Mouse (Mus musculus): ENCODE data around the gene Gbp5. TPM values are rescaled to one million over a fixed set of nuclear protein-coding genes. Genes with fewer than 3 reads are reported as not detected.

Gbp5 gene
- total and polyA plus RNA-seq, 3 experiments: 0.03 TPM; not detected in 2

- Histone ChIP-seq H3K4me3 (ENCODE audit: control insufficient read depth in 1 of 2, insufficient read depth in 1 of 2, low read depth in 2 of 2, low read length in 2 of 2) (no peak overlapping the region), H3K9me3 (replicated peaks; ENCODE audit: insufficient read depth, low read length) (no peaks in the 10 kb centered on the region), H3K36me3 (ENCODE audit: control insufficient read depth in 1 of 2, insufficient read depth in 2 of 2, low read length in 2 of 2) (no peaks in the 10 kb centered on the region), H3K27ac (ENCODE audit: control insufficient read depth, low read depth, low read length) (no peak overlapping the region), H3K4me1 (ENCODE audit: control insufficient read depth in 1 of 2, insufficient read depth in 2 of 2, low read length in 2 of 2) (0 out of 4 replicates have a peak, but pooled peaks cover 0 to 4% of the 10 kb centered on the region in 2 experiments), H3K79me2 (ENCODE audit: control insufficient read depth, insufficient read depth, low read length, poor library complexity) (no peaks in the 10 kb centered on the region), H3K9ac (ENCODE audit: control insufficient read depth, low read depth, low read length, poor library complexity, severe bottlenecking) (no peak overlapping the region), H3K27me3 (ENCODE audit: control insufficient read depth in 1 of 2, insufficient read depth in 2 of 2, low read length in 2 of 2) (peaks cover 1 to 10% of the 10 kb centered on the region in 2 experiments; a peak in 3 of 4 replicates)
- no peak for TF ChIP-seq KAT2A (conservative IDR thresholded peaks at IDR 0.05; ENCODE audit: low read depth, low read length)
- no peak for TF ChIP-seq GATA1 (IDR thresholded peaks at IDR 0.05; ENCODE audit: low read depth, low read length)
- no peak for TF ChIP-seq RCOR1 (IDR thresholded peaks at IDR 0.05; ENCODE audit: low read depth, low read length)
- TF ChIP-seq MYB (IDR thresholded peaks at IDR 0.05; ENCODE audit: low read depth, low read length): no peak
- no peak for TF ChIP-seq MXI1 (IDR thresholded peaks at IDR 0.05; ENCODE audit: low read depth, low read length)
- no peak for TF ChIP-seq NELFE (IDR thresholded peaks at IDR 0.05; ENCODE audit: low read depth, low read length)
- TF ChIP-seq ZC3H11A (IDR thresholded peaks at IDR 0.05; ENCODE audit: low read depth, low read length): no peak
- no peak for TF ChIP-seq UBTF (IDR thresholded peaks at IDR 0.05; ENCODE audit: borderline replicate concordance, insufficient read depth, low read depth, low read length)
- no peak for TF ChIP-seq MAX (IDR thresholded peaks at IDR 0.05; ENCODE audit: low read length)
- no peak for TF ChIP-seq USF1 (IDR thresholded peaks at IDR 0.05; ENCODE audit: low read depth, low read length)
- TF ChIP-seq HCFC1 (IDR thresholded peaks at IDR 0.05; ENCODE audit: low read depth, low read length): no peak
- no peak for DNase-seq (ENCODE audit: low read depth, low spot score)
Observed at GRCm38 (mm10) chr3:142497123-142497841, 3.5 kb downstream of the Gbp5 start.

GRCm38 (mm10) chr3:142498941-142499340 lies 5.2 kb downstream of the Gbp5 start:
- peaks cover 1 to 11% of the 10 kb centered on the region in 2 experiments; a peak in 3 of 4 replicates for H3K27me3 ChIP-seq (ENCODE audit: control insufficient read depth in 1 of 2, insufficient read depth in 2 of 2, low read length in 2 of 2)
- H3K4me1 ChIP-seq (ENCODE audit: control insufficient read depth in 1 of 2, insufficient read depth in 2 of 2, low read length in 2 of 2): no peaks in the 10 kb centered on the region
- H3K9me3 ChIP-seq (replicated peaks; ENCODE audit: insufficient read depth, low read length): no peaks in the 10 kb centered on the region
- no peak overlapping the region for H3K27ac ChIP-seq (ENCODE audit: control insufficient read depth, low read depth, low read length)
- no peak overlapping the region for H3K9ac ChIP-seq (ENCODE audit: control insufficient read depth, low read depth, low read length, poor library complexity, severe bottlenecking)
- no peak for TF ChIP-seq USF2 (IDR thresholded peaks at IDR 0.05; ENCODE audit: borderline replicate concordance in 1 of 2, insufficient read depth in 1 of 2, low read depth in 1 of 2, low read length in 2 of 2)
- H3K36me3 ChIP-seq (ENCODE audit: control insufficient read depth in 1 of 2, insufficient read depth in 2 of 2, low read length in 2 of 2): no peaks in the 10 kb centered on the region
- no peaks in the 10 kb centered on the region for H3K79me2 ChIP-seq (ENCODE audit: control insufficient read depth, insufficient read depth, low read length, poor library complexity)
- no peak overlapping the region for H3K4me3 ChIP-seq (ENCODE audit: control insufficient read depth in 1 of 2, insufficient read depth in 1 of 2, low read depth in 2 of 2, low read length in 2 of 2)
- no peak for DNase-seq (ENCODE audit: low read depth, low spot score)

- no peak for DNase-seq (ENCODE audit: low read depth, low spot score)
- Histone ChIP-seq H3K36me3 (ENCODE audit: control insufficient read depth in 1 of 2, insufficient read depth in 2 of 2, low read length in 2 of 2) (peaks cover 0 to 3% of the 10 kb centered on the region in 2 experiments; a peak in 2 of 4 replicates), H3K9me3 (replicated peaks; ENCODE audit: insufficient read depth, low read length) (no peaks in the 10 kb centered on the region), H3K9ac (ENCODE audit: control insufficient read depth, low read depth, low read length, poor library complexity, severe bottlenecking) (no peak overlapping the region), H3K27me3 (ENCODE audit: control insufficient read depth in 1 of 2, insufficient read depth in 2 of 2, low read length in 2 of 2) (no peaks in the 10 kb centered on the region), H3K4me3 (ENCODE audit: control insufficient read depth in 1 of 2, insufficient read depth in 1 of 2, low read depth in 2 of 2, low read length in 2 of 2) (no peak overlapping the region), H3K27ac (ENCODE audit: control insufficient read depth, low read depth, low read length) (no peak overlapping the region), H3K4me1 (ENCODE audit: control insufficient read depth in 1 of 2, insufficient read depth in 2 of 2, low read length in 2 of 2) (no peaks in the 10 kb centered on the region), H3K79me2 (ENCODE audit: control insufficient read depth, insufficient read depth, low read length, poor library complexity) (no peaks in the 10 kb centered on the region; the same call in 1 of the 2 replicates)
- TF ChIP-seq ETS1 (IDR thresholded peaks at IDR 0.05; ENCODE audit: low read depth, low read length): no peak
- no peak for TF ChIP-seq TCF12 (IDR thresholded peaks at IDR 0.05; ENCODE audit: low read depth, low read length)
- no peak for TF ChIP-seq USF1 (IDR thresholded peaks at IDR 0.05; ENCODE audit: low read depth, low read length)
- no peak for TF ChIP-seq MAFK (IDR thresholded peaks at IDR 0.05; ENCODE audit: borderline replicate concordance, low read depth, low read length)
Observed at GRCm38 (mm10) chr3:142528116-142528515, 34.3 kb downstream of the Gbp5 start.
